Mouse (Mus musculus) kidney, adult 9 months (tissue): ENCODE measurements at regions not wholly inside any gene's neighbourhood (a gene's known extent, or its start where the extent isn't known, plus 50 kb on each side); places are given as distances from the start of the nearest gene placed in this dataset.

ENCODE experiments used
- DNase-seq: peaks from one replicate; pipeline ENCODE4 v3.0.0; 2022

- DNase-seq: no peak
Observed at GRCm38 (mm10) chr16:49965528-49966250, 165.4 kb downstream of the Cd47 start.

- DNase-seq: no peak
Observed at GRCm38 (mm10) chr16:49966251-49966588, 165.9 kb downstream of the Cd47 start.

- no peak for DNase-seq
Observed at GRCm38 (mm10) chr16:49967110-49967509, 166.8 kb downstream of the Cd47 start.

GRCm38 (mm10) chr16:49968291-49968870 lies 168.0 kb downstream of the Cd47 start:
- no peak for DNase-seq

GRCm38 (mm10) chr16:49969035-49969434 lies 168.7 kb downstream of the Cd47 start:
- DNase-seq: no peak

GRCm38 (mm10) chr16:49969693-49970296 lies 169.5 kb downstream of the Cd47 start:
- no peak for DNase-seq

- DNase-seq: no peak
Observed at GRCm38 (mm10) chr16:49970297-49970804, 170.0 kb downstream of the Cd47 start.

GRCm38 (mm10) chr16:49971141-49971555 lies 170.8 kb downstream of the Cd47 start:
- no peak for DNase-seq

GRCm38 (mm10) chr16:49977276-49977675 lies 176.9 kb downstream of the Cd47 start:
- no peak for DNase-seq

GRCm38 (mm10) chr16:49979426-49979940 lies 179.2 kb downstream of the Cd47 start:
- no peak for DNase-seq

- no peak for DNase-seq
Observed at GRCm38 (mm10) chr16:49980178-49980646, 179.9 kb downstream of the Cd47 start.

GRCm38 (mm10) chr16:49982180-49982579 lies 181.8 kb downstream of the Cd47 start:
- DNase-seq: no peak

- peak; percentile 43 for DNase-seq
Observed at GRCm38 (mm10) chr16:49985082-49986076, 185.0 kb downstream of the Cd47 start.

- DNase-seq: no peak
Observed at GRCm38 (mm10) chr16:49986954-49987353, 186.6 kb downstream of the Cd47 start.

- DNase-seq: no peak
Observed at GRCm38 (mm10) chr16:49995822-49996221, 195.5 kb downstream of the Cd47 start.

- no peak for DNase-seq
Observed at GRCm38 (mm10) chr16:49996593-49996992, 196.3 kb downstream of the Cd47 start.

- no peak for DNase-seq
Observed at GRCm38 (mm10) chr16:49997040-49997439, 196.7 kb downstream of the Cd47 start.

- DNase-seq: peak; percentile 23
Observed at GRCm38 (mm10) chr16:50000805-50001204, 200.5 kb downstream of the Cd47 start.

- DNase-seq: no peak
Observed at GRCm38 (mm10) chr16:50001662-50002455, 201.5 kb downstream of the Cd47 start.

GRCm38 (mm10) chr16:50002456-50002788 lies 202.1 kb downstream of the Cd47 start:
- no peak for DNase-seq

GRCm38 (mm10) chr16:50009046-50009445 lies 208.7 kb downstream of the Cd47 start:
- no peak for DNase-seq

- DNase-seq: peak; percentile 38
Observed at GRCm38 (mm10) chr16:50009542-50009941, 209.2 kb downstream of the Cd47 start.
